Mouse (Mus musculus): ENCODE results near the gene Rgl1. TPM values are rescaled to one million over a fixed set of nuclear protein-coding genes. Genes with fewer than 3 reads are reported as not detected.
"Not testable (repeated sequence)": the region's sequence is repeated elsewhere in the genome, so short reads cannot be mapped to it uniquely, and the experiment has no call there.

The Rgl1 gene
- total RNA-seq, 2 experiments from 2014 or later, result 12.1 TPM

- not testable (repeated sequence) for DNase-seq
Observed at GRCm38 (mm10) chr1:152785446-152785845, 19.3 kb upstream of the Rgl1 start.

- DNase-seq, result no peak
Observed at GRCm38 (mm10) chr1:152784620-152785019, 18.5 kb upstream of the Rgl1 start.

DNA sequence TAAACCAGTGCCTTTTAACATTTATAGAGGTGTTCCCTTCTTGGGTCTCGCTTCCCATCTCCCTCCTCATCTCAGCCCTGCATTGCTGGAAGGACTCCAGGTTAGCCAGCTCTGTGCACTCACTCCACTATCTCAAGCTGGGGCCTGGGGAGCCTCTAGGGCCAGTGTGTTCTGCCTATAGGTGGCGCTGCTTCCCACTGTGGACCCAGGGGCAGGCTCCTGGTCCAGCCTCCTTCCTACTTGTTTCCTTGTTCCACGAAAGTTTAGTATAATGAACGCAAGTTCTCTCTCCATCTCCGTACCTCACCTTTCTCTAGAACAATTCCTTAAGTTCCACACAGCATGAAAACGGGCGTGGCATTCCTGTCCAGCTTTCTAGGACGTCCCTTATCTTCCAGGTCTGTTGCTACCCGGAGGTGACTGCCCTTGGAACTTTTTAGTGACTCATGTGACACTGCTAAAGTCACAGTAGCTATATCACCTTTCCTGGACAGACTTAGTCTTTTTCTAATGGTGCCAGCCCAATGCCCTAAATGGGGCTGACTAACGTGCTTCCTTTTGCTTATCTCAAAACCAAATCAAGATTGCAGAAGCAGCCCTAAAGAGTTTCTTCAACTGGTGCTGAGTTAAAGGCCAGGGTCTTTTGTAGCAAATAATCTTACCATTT is 13.1 kb upstream of the Rgl1 start:
- peak; percentile 64 for DNase-seq

DNA sequence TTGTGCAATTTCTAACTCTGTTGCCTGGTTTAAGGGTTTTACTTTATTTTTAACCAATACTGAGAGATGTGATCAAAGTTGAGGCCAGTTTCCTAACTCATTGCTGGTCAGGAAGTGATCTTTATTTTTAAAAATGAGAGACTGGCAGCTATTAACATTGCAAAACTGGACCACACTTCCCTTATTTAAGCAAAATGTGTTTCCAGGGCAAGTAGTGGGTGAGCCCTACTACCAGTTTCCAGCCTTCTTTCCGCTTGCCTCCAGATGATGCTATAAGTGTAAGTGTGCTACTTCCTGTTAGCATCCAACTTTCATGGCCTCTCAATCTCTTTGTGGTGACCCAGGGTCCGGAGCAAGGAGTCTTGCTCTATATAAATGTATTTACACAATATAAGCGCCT is 8.4 kb upstream of the Rgl1 start:
- DNase-seq, result not testable (repeated sequence)

DNA sequence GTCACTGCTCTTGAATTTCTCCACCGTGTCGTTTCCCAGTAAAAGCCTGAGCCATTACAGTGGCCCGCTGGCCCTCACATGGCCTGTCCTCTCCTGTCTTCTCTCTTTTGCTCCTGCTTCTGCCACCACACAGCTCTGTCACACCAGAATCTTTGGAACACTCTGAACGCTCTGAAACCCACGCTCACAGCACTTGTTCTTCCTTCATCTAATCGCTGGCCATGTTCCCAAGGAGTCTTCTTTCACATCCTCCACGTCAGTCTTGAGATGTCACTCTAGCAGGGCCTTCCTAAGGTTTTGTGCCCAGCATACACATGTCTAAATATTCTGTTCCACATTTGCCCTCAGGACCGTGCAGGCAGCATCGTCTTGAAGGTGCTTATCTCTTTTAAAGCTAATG is 4.9 kb upstream of the Rgl1 start:
- no peak for DNase-seq

GRCm38 (mm10) chr1:152767749-152768488 is 1.8 kb upstream of the Rgl1 start:
- DNase-seq, result peak; percentile 49

- DNase-seq, result no peak
Observed at GRCm38 (mm10) chr1:152766804-152767748, 925 bp upstream of the Rgl1 start.

GRCm38 (mm10) chr1:152761791-152762190 is 4.4 kb downstream of the Rgl1 start:
- no peak for DNase-seq

DNA sequence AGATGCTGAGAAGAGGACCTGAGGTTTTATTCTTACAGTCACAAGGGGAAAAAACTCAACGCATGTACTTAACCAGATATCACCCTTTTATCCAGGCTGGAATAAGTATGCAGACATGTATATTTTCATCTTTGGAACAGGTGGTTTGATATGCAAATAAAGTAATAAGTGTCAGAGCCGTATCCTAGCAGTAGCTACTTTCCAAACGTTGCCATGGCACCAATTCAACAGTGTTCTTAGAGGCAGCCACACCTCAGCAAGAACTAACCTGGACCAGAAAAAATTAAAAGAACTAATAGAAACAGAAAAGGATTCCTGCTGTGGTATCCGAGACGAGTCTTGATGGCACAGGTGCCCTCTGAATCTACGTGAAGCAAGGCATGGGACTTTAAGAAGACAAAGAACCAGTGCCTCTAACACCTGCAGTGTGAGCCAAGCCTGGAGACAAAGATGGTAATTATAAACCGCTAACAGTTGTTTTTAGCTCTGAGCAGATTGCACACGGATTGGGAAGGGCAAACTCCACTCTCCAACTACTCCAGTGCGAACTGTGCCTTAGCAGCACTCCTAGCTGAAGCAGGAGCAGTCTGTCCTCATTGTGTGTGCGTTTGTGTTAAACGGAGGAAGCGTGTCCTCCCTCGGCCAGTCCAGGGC is 15.7 kb downstream of the Rgl1 start, which contains the start of gene Apobec4:
Apobec4 (plus strand) TSS at position 240 of the 654 bp plus-strand sequence.
- no peak for DNase-seq

DNA sequence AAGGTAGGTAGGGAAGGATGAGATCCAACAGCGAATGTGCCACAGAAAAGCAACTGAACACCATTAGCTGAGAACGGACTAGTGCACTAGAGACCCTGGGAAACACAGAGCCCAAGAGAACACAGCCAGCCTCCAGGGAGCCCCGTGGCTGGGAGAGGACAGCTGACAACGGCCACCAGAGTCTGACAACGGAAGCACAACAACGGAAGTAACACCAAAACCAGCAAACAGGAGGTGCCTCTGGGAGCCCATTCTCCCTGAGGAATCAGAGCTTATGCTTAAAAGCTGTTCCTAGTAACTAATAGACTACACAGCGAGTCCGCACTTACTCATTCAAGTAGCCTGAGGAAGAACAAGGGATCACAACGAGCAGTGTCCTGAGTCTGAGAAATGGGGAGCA is 16.9 kb downstream of the Rgl1 start:
- peak; percentile 30 for DNase-seq

GRCm38 (mm10) chr1:152746426-152746825 is 19.7 kb downstream of the Rgl1 start:
- peak; percentile 44 for DNase-seq

- no peak for DNase-seq
Observed at GRCm38 (mm10) chr1:152743095-152743826, 22.9 kb downstream of the Rgl1 start.

DNA sequence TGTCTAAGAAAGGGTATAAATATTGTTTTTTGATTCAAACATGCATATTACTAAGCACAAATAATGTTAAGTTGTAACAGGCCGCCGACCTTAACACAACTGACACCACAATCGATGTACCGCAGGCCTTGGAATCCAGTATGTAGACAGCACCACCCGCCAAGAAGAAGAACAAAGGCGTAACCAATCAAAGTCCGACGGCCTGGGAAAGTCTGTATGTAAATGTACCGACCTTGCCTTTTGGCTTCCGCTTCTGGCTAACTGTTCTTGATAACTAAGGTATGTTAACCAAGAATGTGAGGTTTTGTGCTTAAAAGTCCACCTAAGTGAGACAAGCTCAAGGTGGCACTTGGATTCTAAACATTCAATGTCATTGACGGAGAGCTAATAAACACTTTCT is 26.8 kb downstream of the Rgl1 start:
- DNase-seq, result no peak

- DNase-seq, result no peak
Observed at GRCm38 (mm10) chr1:152738793-152739192, 27.4 kb downstream of the Rgl1 start.

DNA sequence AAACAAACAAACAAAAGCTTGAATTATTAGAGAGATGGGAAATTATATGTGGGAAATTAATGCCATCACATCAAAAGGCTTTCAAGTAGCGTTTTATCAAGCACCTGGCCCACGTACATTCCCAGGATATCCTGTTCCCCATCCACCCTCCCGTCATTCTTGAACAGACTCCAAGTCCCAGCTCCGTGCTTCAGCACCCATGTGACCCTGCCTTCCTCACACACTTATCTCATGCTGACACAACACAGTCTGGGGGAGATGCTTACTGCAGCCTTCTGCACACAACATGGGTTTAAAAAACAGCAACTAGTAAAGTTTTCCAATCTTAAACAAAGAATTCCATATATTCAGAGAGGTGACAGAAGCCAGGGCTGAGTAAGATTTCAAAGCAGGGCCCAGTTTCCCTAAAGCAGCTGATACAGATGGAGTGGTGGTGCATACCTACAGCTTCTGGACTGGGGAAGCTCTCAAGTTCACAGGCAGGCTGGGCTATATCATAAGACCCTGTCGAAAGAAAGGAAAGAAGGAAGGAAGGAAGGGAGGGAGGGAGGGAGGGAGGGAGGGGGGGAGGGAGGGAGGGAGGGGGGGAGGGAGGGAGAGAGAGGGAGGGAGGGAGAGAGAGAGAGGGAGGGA is 38.4 kb downstream of the Rgl1 start:
- no peak for DNase-seq

GRCm38 (mm10) chr1:152726095-152726494 is 40.1 kb downstream of the Rgl1 start:
- DNase-seq, result no peak

DNA sequence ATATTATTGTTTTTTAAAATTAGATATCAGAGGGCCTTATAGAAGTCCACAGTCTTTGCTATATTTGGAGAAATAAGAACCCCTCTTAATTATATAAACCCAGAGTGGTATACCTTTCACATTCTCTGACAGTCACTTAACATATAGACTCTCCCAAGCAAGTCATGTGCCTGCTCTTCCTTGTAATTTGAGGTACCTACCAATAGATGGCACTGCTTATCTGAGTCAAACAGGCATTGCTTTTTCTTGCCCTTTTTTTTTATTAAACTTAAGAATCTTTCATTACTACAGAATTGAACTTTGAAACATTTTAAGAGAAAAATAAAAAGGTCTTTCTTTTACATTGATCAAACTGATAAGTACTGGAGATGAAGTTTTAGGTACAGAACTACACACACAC is 41.9 kb downstream of the Rgl1 start:
- DNase-seq, result no peak

DNA sequence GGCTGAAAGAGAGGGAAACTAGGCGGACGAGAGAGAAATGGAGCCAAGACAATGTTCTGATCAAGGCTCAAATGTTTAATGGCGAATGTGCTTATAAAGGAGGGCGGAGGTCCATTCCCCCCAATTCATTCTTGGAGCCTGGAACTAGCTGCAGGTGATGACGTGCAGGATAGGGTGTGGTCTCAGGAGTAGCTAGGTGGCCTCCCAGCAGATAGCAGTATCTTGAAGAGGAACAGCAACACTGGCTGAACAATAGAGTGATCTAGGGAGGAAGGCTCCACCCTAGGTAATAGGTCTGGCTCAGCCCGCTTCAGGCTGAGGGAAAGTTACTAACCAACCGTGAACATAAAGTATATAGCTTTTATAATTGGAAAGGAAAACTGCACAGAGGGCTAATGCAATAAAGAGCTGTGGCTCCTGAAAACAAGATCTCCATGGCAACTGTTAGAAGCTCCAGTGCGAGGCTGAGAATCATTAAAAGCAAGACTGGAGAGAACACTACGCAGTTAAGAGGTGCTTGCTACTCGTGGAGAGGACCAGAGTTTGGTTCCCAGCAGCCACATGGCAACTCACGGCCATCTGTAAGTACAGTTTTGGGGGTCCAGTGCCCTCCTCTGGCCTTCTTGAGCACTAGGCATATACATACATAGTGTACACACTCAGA is 44.5 kb downstream of the Rgl1 start:
- no peak for DNase-seq

DNA sequence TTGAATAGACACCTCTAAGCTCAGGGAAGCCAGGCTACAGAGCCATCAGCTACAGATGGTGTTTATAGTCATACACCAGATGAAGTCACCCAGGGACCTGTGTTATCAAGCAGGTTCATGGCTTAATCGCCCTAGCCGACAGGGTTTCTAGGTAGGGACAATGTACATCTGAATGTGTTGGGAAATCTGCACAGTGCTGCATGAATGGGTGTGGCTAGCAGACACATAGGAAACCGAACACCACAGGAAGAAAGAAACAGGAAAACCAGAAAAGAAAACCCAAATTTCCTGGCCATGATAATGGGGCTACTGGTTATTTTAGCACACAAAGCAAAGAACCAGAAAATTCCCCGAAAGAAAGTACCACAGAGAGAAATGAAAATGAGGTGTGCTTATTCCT is 45.2 kb downstream of the Rgl1 start:
- no peak for DNase-seq

DNA sequence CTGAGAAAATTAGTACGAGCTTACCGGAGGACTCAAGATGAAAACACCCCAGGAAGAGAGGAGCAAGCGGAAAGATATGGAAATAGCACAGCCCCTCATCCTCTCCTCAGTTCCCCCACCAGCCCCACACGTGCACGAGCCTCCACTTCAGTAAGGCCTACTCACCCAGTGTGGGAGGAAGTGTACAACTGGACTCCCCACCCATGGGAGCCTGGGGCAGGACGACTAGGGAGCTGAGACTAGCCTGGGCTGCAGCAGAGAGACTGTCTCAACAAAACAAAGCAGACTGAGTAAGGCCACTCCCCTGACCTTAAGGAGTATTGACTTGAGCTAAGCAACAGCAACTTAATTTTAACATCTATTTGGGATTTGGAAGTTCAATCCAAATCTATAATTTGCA is 48.0 kb downstream of the Rgl1 start:
- no peak for DNase-seq

All from gastrocnemius, postnatal 25 days (tissue).